Mouse (Mus musculus) urinary bladder, postnatal 4 days (tissue): Measurements from ENCODE around the gene Armh3.

ENCODE experiments used
- DNase-seq, 2 experiments: peaks; one replicate each; pipeline ENCODE4 v3.0.0; 2021 to 2022; ENCODE audit warnings: low spot score in 2 of 2

Armh3 gene

GRCm38 (mm10) chr19:45991171-45991570, 7.1 kb downstream of the Armh3 start:
- no peak for DNase-seq

GRCm38 (mm10) chr19:45988238-45988637, 10.1 kb downstream of the Armh3 start:
- DNase-seq, result no peak

- no peak for DNase-seq
These were observed 13.9 kb downstream of the Armh3 start for GRCm38 (mm10) chr19:45984379-45984778.

GRCm38 (mm10) chr19:45960770-45961169, 37.5 kb downstream of the Armh3 start:
- no peak for DNase-seq

- DNase-seq, result no peak
These were observed 41.6 kb downstream of the Armh3 start for GRCm38 (mm10) chr19:45956736-45957135.

- DNase-seq, result no peak
These were observed 45.0 kb downstream of the Armh3 start for GRCm38 (mm10) chr19:45953286-45953685.

- DNase-seq, result no peak
These were observed 49.1 kb downstream of the Armh3 start for GRCm38 (mm10) chr19:45949236-45949635.

- no peak for DNase-seq
These were observed 50.5 kb downstream of the Armh3 start for GRCm38 (mm10) chr19:45947764-45948163.

GRCm38 (mm10) chr19:45947286-45947685, 51.0 kb downstream of the Armh3 start:
- DNase-seq, result no peak

GRCm38 (mm10) chr19:45946541-45946940, 51.7 kb downstream of the Armh3 start:
- no peak for DNase-seq

GRCm38 (mm10) chr19:45945986-45946385, 52.3 kb downstream of the Armh3 start:
- DNase-seq, result no peak

- no peak for DNase-seq
These were observed 54.5 kb downstream of the Armh3 start for GRCm38 (mm10) chr19:45943758-45944157.

- DNase-seq, result no peak
These were observed 60.2 kb downstream of the Armh3 start for GRCm38 (mm10) chr19:45938064-45938463.

GRCm38 (mm10) chr19:45937530-45937929, 60.8 kb downstream of the Armh3 start:
- DNase-seq, result no peak

GRCm38 (mm10) chr19:45927236-45927635, 71.1 kb downstream of the Armh3 start:
- DNase-seq, result no peak

- no peak for DNase-seq
These were observed 71.9 kb downstream of the Armh3 start for GRCm38 (mm10) chr19:45926342-45926741.

- no peak for DNase-seq
These were observed 77.8 kb downstream of the Armh3 start for GRCm38 (mm10) chr19:45920299-45921090.

- DNase-seq, result no peak
These were observed 79.9 kb downstream of the Armh3 start for GRCm38 (mm10) chr19:45918406-45918805.

GRCm38 (mm10) chr19:45917856-45918255, 80.4 kb downstream of the Armh3 start:
- no peak for DNase-seq

GRCm38 (mm10) chr19:45916461-45916860, 81.8 kb downstream of the Armh3 start:
- no peak for DNase-seq

GRCm38 (mm10) chr19:45916026-45916425, 82.3 kb downstream of the Armh3 start:
- no peak for DNase-seq

GRCm38 (mm10) chr19:45913036-45913435, 85.3 kb downstream of the Armh3 start:
- no peak for DNase-seq

- DNase-seq, result no peak
These were observed 85.9 kb downstream of the Armh3 start for GRCm38 (mm10) chr19:45912376-45912775.
